Mouse (Mus musculus) A20 (cell line): ENCODE measurements at regions not wholly inside any gene's neighbourhood (a gene's known extent, or its start where the extent isn't known, plus 50 kb on each side); places are given as distances from the start of the nearest gene placed in this dataset.

Source experiments
- DNase-seq: peaks from one replicate; pipeline ENCODE4 v3.0.0-alpha.2; 2011; ENCODE audit warnings: low read depth, low spot score

- DNase-seq, result no peak
Measured at GRCm38 (mm10) chr15:52954715-52955593, 929.8 kb upstream of the Gm7489 start.

DNA sequence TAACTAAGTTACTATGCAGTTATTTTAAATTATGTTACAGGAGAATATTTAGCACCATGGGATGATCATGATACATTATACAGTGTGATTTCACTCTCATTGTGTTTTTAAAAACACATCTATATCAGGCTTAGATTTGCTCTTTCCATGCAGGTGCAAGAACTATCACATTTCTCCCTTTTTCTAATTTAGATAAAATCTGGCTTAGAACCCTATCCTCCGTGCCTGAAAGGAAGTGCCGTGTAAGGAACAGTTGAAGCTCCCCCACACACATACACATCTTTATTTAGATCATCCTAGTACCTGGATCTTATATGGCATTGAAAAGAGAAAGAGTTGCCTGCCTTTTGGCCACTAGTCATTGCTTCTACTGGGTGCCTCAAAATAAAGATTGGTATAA lies 925.0 kb upstream of the Gm7489 start:
- DNase-seq, result no peak

GRCm38 (mm10) chr15:52961491-52961890 lies 923.2 kb upstream of the Gm7489 start:
- no peak for DNase-seq

DNA sequence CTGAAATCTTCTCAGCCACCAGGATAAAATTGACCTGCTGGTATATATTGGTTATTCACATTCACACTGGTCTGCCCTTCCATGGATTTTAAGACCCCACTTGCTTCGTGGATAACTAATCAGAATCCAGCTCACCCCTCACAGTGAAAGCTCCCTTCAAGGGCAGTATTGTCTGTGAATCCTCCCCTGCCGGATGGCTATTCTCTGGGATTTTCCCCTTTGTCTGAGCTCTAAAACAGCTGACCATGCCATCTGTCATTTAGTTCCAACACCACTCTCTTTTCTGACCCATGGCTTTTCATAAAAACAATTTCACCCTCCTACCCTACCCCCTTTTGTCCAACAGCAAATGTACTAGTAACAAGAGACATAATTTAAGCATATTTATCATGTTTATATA lies 920.8 kb upstream of the Gm7489 start:
- DNase-seq, result no peak

- no peak for DNase-seq
Measured at GRCm38 (mm10) chr15:52964403-52964802, 920.3 kb upstream of the Gm7489 start.

DNA sequence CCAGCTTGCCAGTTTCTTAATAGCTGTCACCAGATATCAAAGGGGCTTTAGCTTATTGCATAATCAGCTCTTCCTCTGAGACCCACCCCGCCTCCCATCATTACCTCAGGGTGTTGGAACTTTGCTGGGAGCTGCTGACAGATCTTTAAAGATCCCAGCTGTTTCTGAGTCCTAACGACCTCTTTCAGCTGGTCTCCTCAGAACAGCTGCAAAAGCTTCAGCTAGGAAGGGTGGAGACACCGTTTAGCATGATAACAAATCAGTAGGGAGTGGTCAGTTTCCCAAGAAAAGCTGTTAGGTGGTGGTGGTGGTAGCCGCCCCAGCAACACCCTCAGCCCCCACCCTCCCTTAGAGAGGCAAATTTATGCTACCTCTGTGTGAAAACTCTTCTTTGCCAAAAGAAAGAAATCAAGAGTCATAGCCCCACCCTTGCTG lies 916.9 kb upstream of the Gm7489 start:
- no peak for DNase-seq

DNA sequence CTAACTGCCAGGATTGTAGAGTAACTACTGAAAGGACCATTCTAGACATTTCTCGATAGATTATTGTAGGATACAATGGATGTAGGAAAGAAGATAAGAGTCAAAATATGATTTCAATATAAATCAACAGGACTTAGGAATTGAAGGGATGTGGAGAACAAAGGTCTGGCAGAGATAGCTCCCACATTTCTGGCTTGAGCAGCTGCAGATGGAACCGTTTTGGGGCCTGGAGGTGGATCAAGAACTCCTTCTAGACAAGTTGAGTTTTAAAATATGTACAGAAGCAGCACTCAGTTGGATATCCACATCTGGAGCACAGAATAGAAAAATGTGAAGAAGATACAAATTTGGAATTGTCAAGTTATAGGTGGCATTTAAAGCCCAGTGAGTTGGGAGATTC lies 901.9 kb upstream of the Gm7489 start:
- DNase-seq, result no peak

DNA sequence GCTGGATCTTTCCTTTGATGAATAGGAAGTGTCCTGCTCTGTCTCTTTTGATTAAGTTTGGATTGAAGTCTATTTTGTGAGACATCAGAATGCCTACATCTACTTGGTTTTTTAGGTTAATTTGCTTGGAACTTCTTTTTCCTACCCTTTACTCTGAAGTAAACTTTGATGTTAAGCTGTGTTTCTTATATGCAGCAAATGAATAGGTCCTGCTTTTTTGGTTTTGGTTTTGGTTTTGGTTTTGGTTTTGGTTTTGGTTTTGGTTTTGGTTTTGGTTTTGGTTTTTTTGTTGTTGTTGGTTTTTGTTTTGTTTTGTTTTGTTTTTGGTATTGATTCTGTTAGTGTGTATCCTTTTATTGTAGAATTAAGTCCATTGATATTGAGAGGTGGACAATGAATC lies 894.1 kb upstream of the Gm7489 start:
- no peak for DNase-seq

GRCm38 (mm10) chr15:52994351-52994750 lies 890.4 kb upstream of the Gm7489 start:
- DNase-seq, result no peak

DNA sequence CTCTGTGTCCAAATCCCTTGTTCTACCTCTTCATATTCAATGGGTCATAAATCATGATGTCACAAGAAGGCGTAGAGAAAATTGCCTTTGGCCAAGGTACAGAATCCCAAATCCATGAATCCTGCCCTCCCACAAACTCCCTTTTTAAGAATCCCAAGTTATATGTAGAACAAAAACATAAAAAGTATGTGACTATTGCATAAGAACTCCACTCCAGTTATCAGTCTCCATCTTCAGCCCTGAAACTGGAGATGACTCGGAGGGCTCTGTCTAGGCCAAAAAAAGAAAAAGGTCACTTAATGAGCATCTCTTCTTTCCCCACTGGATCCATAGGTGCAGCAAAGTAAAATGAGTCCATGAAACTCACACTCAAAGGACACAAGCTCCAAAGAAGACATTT lies 885.5 kb upstream of the Gm7489 start:
- DNase-seq, result no peak

DNA sequence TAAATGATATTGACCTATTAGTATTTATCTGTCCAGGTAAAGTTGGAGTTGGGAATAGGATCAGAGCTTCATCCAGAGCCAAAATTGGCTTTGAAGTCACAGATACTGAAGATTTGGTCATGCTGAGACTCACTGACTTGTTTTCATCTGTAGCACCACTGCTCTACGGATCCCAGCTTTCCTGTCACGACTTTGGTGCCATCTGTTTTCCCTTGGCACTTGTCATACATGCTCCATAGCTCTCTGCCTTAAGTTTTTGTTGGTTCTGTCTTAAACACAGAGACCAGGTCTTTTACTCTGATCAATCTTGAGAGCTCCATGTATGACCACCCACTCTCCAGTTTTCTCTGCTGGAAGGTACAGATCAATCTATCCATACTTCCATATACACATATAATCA lies 884.9 kb upstream of the Gm7489 start:
- no peak for DNase-seq

DNA sequence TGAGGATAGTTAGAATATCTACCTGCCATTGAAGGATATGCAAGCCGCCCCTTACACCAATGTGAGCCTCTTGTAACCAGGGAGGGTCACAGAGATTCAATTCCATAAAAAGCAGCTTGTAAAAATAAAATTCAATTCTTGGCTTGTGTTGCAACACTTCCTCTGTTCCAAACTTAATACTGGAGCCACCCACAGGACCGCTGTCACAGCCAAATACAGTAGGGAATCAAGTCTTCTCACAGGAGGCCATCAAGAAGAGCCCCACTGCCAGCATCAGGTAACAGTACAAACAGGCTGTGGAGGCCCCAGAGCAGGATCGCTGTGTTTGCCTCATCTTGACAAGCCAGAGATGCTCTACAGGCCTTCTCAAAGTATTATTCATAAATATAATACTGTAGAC lies 883.3 kb upstream of the Gm7489 start:
- no peak for DNase-seq

GRCm38 (mm10) chr15:53001964-53002363 lies 882.7 kb upstream of the Gm7489 start:
- no peak for DNase-seq

DNA sequence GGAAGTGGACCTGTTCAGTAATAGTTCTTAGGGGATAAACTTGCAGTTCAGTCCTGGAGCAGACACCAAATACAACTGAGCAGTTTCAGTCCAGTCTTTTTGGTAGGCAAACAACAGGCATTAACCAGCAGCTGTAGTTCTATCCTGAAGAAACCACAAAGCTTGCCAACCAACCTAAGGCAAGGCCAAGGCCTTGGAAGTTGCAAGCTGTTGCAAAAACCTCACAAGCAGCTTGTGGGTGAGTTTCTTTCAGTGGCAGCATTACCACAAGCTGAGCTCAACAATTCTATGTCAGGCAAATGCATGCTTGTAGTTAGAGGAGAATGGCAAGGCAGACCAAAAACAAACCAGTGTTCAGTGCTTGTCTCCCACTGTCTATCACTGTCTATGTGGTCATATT lies 880.6 kb upstream of the Gm7489 start:
- DNase-seq, result no peak

DNA sequence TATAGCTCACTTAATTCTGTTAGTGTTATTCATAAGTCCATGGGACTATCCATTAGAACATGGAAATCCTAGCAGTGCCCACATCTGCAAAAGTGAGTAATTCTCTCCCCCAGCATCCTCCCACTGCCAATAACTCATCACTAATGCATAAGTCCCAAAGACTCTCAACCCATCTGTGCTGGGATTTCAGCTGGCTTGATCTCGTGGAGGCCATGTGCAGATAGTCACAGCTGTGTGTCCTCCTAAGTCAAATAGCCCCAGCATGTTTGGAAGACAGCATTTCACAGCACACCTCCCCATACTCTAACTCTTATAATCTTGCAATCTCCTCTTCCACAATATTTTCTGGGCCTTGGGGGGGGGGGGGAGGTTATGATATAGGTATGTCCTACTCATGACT lies 877.9 kb upstream of the Gm7489 start:
- no peak for DNase-seq

GRCm38 (mm10) chr15:53009337-53009736 lies 875.4 kb upstream of the Gm7489 start:
- DNase-seq, result no peak
